Mouse (Mus musculus) E14TG2a.4 (cell line): ENCODE measurements around the gene Npr1.

Experiments used
- H3K27me3 ChIP-seq: 2 replicates; pipeline ENCODE4 v1.6.1; 2014; ENCODE audit warnings: low read length, control low read depth; ENCODE audit not compliant: insufficient read depth
- H3K36me3 ChIP-seq: 2 replicates; pipeline ENCODE4 v1.6.1; 2014; ENCODE audit warnings: low read length, control low read depth; ENCODE audit not compliant: insufficient read depth
- H3K4me1 ChIP-seq: replicated peaks from 2 replicates; pipeline ENCODE4 v1.6.1; 2014; ENCODE audit warnings: low read depth, low read length, control low read depth
- H3K4me3 ChIP-seq: replicated peaks from 2 replicates; pipeline ENCODE4 v1.5.1; 2014; ENCODE audit warnings: mild to moderate bottlenecking, low read length
- H3K9me3 ChIP-seq: 2 replicates; pipeline ENCODE4 v1.6.1; 2014; ENCODE audit warnings: low read length, control low read depth
- CTCF ChIP-seq: conservative IDR thresholded peaks from 2 replicates; pipeline ENCODE4 v1.5.1; 2014; ENCODE audit warnings: low read length
- NANOG ChIP-seq: IDR thresholded peaks from 2 replicates; pipeline ENCODE4 v1.6.1; 2014; ENCODE audit warnings: borderline replicate concordance, low read length, mixed read lengths
- POU5F1 ChIP-seq: IDR thresholded peaks from 2 replicates; pipeline ENCODE4 v1.6.1; 2014; ENCODE audit warnings: low read length, borderline replicate concordance

The Npr1 gene

GRCm38 (mm10) chr3:90425499-90425898 is 40.2 kb downstream of the Npr1 start:
- TF ChIP-seq POU5F1 (no peak), NANOG (no peak), CTCF (no peak)
- Histone ChIP-seq H3K9me3 (no peaks in the 10 kb centered on the region), H3K4me3 (no peak overlapping the region), H3K4me1 (peaks cover 72% of the 10 kb centered on the region), H3K27me3 (no peaks in the 10 kb centered on the region), H3K36me3 (peaks cover 80% of the 10 kb centered on the region)

GRCm38 (mm10) chr3:90423549-90423948 is 42.1 kb downstream of the Npr1 start:
- H3K9me3 ChIP-seq = no peaks in the 10 kb centered on the region
- H3K27me3 ChIP-seq = no peaks in the 10 kb centered on the region
- peaks cover 83% of the 10 kb centered on the region for H3K36me3 ChIP-seq
- H3K4me1 ChIP-seq = peaks cover 56% of the 10 kb centered on the region
- TF ChIP-seq CTCF (no peak), NANOG (no peak), POU5F1 (no peak)
- no peak overlapping the region for H3K4me3 ChIP-seq

- Histone ChIP-seq H3K9me3 (no peaks in the 10 kb centered on the region), H3K27me3 (no peaks in the 10 kb centered on the region), H3K36me3 (peaks cover 92% of the 10 kb centered on the region), H3K4me3 (no peak overlapping the region), H3K4me1 (peaks cover 29% of the 10 kb centered on the region)
- TF ChIP-seq POU5F1 = no peak
- TF ChIP-seq CTCF = no peak
- no peak for TF ChIP-seq NANOG
These were observed 45.0 kb downstream of the Npr1 start for GRCm38 (mm10) chr3:90420696-90421095.

- Histone ChIP-seq H3K4me3 (no peak overlapping the region), H3K9me3 (no peaks in the 10 kb centered on the region), H3K27me3 (no peaks in the 10 kb centered on the region), H3K36me3 (peaks cover 98% of the 10 kb centered on the region), H3K4me1 (peaks cover 11% of the 10 kb centered on the region)
- TF ChIP-seq NANOG (no peak), POU5F1 (no peak), CTCF (no peak)
These were observed 52.7 kb downstream of the Npr1 start for GRCm38 (mm10) chr3:90413011-90413396.

GRCm38 (mm10) chr3:90412312-90413010 is 53.2 kb downstream of the Npr1 start:
- H3K27me3 ChIP-seq = no peaks in the 10 kb centered on the region
- H3K4me1 ChIP-seq = peaks cover 11% of the 10 kb centered on the region
- peaks cover 98% of the 10 kb centered on the region for H3K36me3 ChIP-seq
- H3K9me3 ChIP-seq = no peaks in the 10 kb centered on the region
- TF ChIP-seq NANOG = no peak
- peak; percentile 93 for TF ChIP-seq CTCF
- H3K4me3 ChIP-seq = no peak overlapping the region

- Histone ChIP-seq H3K9me3 (no peaks in the 10 kb centered on the region), H3K4me3 (no peak overlapping the region), H3K4me1 (peaks cover 9% of the 10 kb centered on the region), H3K36me3 (peaks cover 100% of the 10 kb centered on the region), H3K27me3 (no peaks in the 10 kb centered on the region)
- TF ChIP-seq CTCF = no peak
These were observed 56.9 kb downstream of the Npr1 start for GRCm38 (mm10) chr3:90408721-90409120.

GRCm38 (mm10) chr3:90406414-90406813 is 59.3 kb downstream of the Npr1 start:
- TF ChIP-seq POU5F1 (no peak), CTCF (no peak), NANOG (no peak)
- Histone ChIP-seq H3K9me3 (no peaks in the 10 kb centered on the region), H3K4me1 (no peaks in the 10 kb centered on the region), H3K36me3 (peaks cover 100% of the 10 kb centered on the region), H3K27me3 (no peaks in the 10 kb centered on the region), H3K4me3 (no peak overlapping the region)

GRCm38 (mm10) chr3:90404609-90405008 is 61.1 kb downstream of the Npr1 start:
- no peaks in the 10 kb centered on the region for H3K9me3 ChIP-seq
- H3K36me3 ChIP-seq = peaks cover 100% of the 10 kb centered on the region
- H3K4me3 ChIP-seq = no peak overlapping the region
- no peaks in the 10 kb centered on the region; the same call in 1 of the 2 replicates for H3K4me1 ChIP-seq
- H3K27me3 ChIP-seq = no peaks in the 10 kb centered on the region
- TF ChIP-seq CTCF = no peak
- no peak for TF ChIP-seq POU5F1
- no peak for TF ChIP-seq NANOG

GRCm38 (mm10) chr3:90404121-90404520 is 61.5 kb downstream of the Npr1 start:
- no peak for TF ChIP-seq NANOG
- TF ChIP-seq POU5F1 = no peak
- TF ChIP-seq CTCF = no peak
- H3K4me3 ChIP-seq = no peak overlapping the region
- no peaks in the 10 kb centered on the region for H3K9me3 ChIP-seq
- H3K4me1 ChIP-seq = no peaks in the 10 kb centered on the region; the same call in 1 of the 2 replicates
- peaks cover 100% of the 10 kb centered on the region for H3K36me3 ChIP-seq
- no peaks in the 10 kb centered on the region for H3K27me3 ChIP-seq
